Mouse (Mus musculus) E14TG2a.4 (cell line): Measurements from ENCODE around the gene Aldh3b3.

ENCODE experiments used
- CTCF ChIP-seq: conservative IDR thresholded peaks from 2 replicates; pipeline ENCODE4 v1.5.1; 2014; ENCODE audit warnings: low read length
- NANOG ChIP-seq: IDR thresholded peaks from 2 replicates; pipeline ENCODE4 v1.6.1; 2014; ENCODE audit warnings: borderline replicate concordance, low read length, mixed read lengths
- POU5F1 ChIP-seq: IDR thresholded peaks from 2 replicates; pipeline ENCODE4 v1.6.1; 2014; ENCODE audit warnings: low read length, borderline replicate concordance

DNA sequence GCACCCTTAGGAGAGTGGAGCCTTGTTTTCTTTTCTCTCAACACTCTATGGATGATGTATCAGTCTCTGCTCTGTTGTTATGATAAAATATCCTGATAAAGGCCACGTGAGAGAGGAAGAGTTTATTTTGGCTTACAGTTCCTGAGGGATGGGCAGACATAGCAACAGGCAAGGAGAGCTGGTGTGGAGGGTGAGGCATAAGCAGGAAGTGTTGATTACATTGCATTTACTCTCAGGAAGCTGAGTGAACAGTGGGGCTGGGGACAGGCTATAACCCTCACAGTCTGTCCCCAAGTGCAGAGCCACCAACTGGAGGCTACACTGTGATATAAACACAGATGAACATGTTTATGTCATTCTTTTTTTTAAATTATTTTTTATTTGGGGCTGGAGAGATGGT is 6.3 kb upstream of the Aldh3b3 start:
- TF ChIP-seq CTCF (no peak), NANOG (no peak), POU5F1 (no peak)
